Mouse (Mus musculus): ENCODE data around the gene Rpn1. TPM values are rescaled to one million over a fixed set of nuclear protein-coding genes. Genes with fewer than 3 reads are reported as not detected.

The Rpn1 gene
- 175 TPM for polyA plus RNA-seq (2015; fragmentation: Illumina TruSeq; extraction: RNeasy Lipid Tissue Mini Kit (QIAGEN cat#74804); ENCODE audit: insufficient read depth, low replicate concordance)

DNA sequence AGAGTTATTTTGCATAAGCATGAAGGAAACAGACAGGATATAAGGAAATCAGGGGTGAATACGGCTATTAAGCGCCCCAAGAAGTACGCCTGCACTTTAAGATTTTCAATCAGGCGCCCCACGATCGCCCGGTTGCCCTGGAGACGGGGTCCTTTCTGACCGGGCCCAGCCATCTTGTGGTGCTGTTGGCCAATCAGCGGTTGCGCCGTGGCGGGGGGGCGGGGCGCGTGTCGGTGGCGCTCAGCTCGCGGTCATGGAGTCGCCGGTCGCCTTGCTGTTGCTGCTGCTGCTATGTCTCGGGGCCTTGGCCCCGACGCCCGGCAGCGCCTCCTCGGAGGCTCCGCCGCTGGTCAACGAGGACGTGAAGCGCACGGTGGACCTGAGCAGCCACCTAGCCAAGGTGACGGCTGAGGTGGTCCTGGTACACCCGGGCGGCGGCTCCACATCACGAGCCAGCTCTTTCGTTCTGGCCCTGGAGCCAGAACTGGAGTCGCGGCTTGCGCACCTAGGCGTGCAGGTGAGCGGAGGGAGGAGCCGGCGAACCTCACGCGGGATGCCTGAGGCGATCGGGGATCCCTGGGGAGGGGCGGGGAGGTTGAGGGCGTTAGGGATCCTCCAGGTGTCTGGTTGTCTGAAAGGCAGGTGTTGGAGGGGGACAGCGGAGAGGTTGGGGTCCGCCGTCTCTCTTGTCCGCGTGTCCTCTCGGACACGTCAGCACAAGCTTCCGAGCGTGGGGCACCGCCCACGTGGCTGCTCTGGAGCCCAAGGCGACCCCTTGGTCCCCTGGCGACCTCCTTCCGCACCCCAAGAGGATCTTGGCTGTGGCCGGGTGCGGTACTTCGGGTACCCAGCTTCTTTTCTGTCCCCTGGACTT lies at the start of gene Rpn1:
Gene Rpn1, plus strand, starts transcription at position 205 of the 874 bp plus-strand sequence.

GRCm38 (mm10) chr6:88044577-88045405 lies 39.5 kb upstream of the Rpn1 start, which contains the start of gene Rab7:
Gene Rab7, minus strand, starts transcription at chr6:88045270.

Other genes starting within 250 kb of the Rpn1 start
- 10.1 TPM for gene Gm45140, start 248.7 kb upstream of the Rpn1 start, polyA plus RNA-seq (2015; fragmentation: Illumina TruSeq; extraction: RNeasy Lipid Tissue Mini Kit (QIAGEN cat#74804); ENCODE audit: insufficient read depth, low replicate concordance)
- gene Isy1, start 245.7 kb upstream of the Rpn1 start, polyA plus RNA-seq (2015; fragmentation: Illumina TruSeq; extraction: RNeasy Lipid Tissue Mini Kit (QIAGEN cat#74804); ENCODE audit: insufficient read depth, low replicate concordance), result 104 TPM
- gene Cnbp, start 233.4 kb upstream of the Rpn1 start, polyA plus RNA-seq (2015; fragmentation: Illumina TruSeq; extraction: RNeasy Lipid Tissue Mini Kit (QIAGEN cat#74804); ENCODE audit: insufficient read depth, low replicate concordance), result 613 TPM
- gene Copg1, start 196.7 kb upstream of the Rpn1 start, polyA plus RNA-seq (2015; fragmentation: Illumina TruSeq; extraction: RNeasy Lipid Tissue Mini Kit (QIAGEN cat#74804); ENCODE audit: insufficient read depth, low replicate concordance), result 81.5 TPM
- gene Hmces, start 170.5 kb upstream of the Rpn1 start, polyA plus RNA-seq (2015; fragmentation: Illumina TruSeq; extraction: RNeasy Lipid Tissue Mini Kit (QIAGEN cat#74804); ENCODE audit: insufficient read depth, low replicate concordance), result 42.0 TPM
- not detected for gene H1fx, start 102.8 kb upstream of the Rpn1 start, polyA plus RNA-seq (2015; fragmentation: Illumina TruSeq; extraction: RNeasy Lipid Tissue Mini Kit (QIAGEN cat#74804); ENCODE audit: insufficient read depth, low replicate concordance)
- gene Rab7, start 39.2 kb upstream of the Rpn1 start, polyA plus RNA-seq (2015; fragmentation: Illumina TruSeq; extraction: RNeasy Lipid Tissue Mini Kit (QIAGEN cat#74804); ENCODE audit: insufficient read depth, low replicate concordance), result 239 TPM
- 2.7 TPM for gene Gata2, start 109.4 kb downstream of the Rpn1 start, polyA plus RNA-seq (2015; fragmentation: Illumina TruSeq; extraction: RNeasy Lipid Tissue Mini Kit (QIAGEN cat#74804); ENCODE audit: insufficient read depth, low replicate concordance)
- gene Dnajb8, start 137.8 kb downstream of the Rpn1 start, polyA plus RNA-seq (2015; fragmentation: Illumina TruSeq; extraction: RNeasy Lipid Tissue Mini Kit (QIAGEN cat#74804); ENCODE audit: insufficient read depth, low replicate concordance), result not detected